Mouse (Mus musculus) cortical plate, adult 2 months (tissue): ENCODE data around the gene Higd2a.

Experiments
- CTCF ChIP-seq: fragments of 200-500 bp; IDR thresholded peaks from 2 replicates; pipeline ENCODE4 v1.5.1; 2011; ENCODE audit warnings: mild to moderate bottlenecking, control low read depth, low read length; ENCODE audit not compliant: insufficient read depth; ENCODE audit errors: extremely low read depth
- POLR2A ChIP-seq: fragments of 200-500 bp; IDR thresholded peaks from 2 replicates; pipeline ENCODE4 v1.6.1; 2011; ENCODE audit warnings: mild to moderate bottlenecking, low read length, control low read depth; ENCODE audit not compliant: insufficient read depth; ENCODE audit errors: extremely low read depth

GRCm38 (mm10) chr13:54568380-54568779 lies 21.6 kb upstream of the Higd2a start:
- TF ChIP-seq CTCF (no peak), POLR2A (no peak)
